Mouse (Mus musculus) midbrain, embryonic 11.5 days (tissue): ENCODE results near the gene Slc2a5. TPM values are rescaled to one million over a fixed set of nuclear protein-coding genes. Genes with fewer than 3 reads are reported as not detected.

Experiments used
- ATAC-seq: fragments of 200-750 bp; cut with Nextera tagmentation; 2 replicates; pipeline ENCODE4 v1.8.0; 2017; ENCODE audit warnings: moderate TSS enrichment, moderate library complexity; ENCODE audit not compliant: low FRiP score
- DNase-seq: peaks from one replicate; pipeline ENCODE4 v3.0.0; 2015; ENCODE audit warnings: low spot score; ENCODE audit errors: missing footprints
- H3K27ac ChIP-seq: fragments of 300-500 bp; sonication (generic); 2 replicates; pipeline ENCODE4 v1.5.1; 2014; ENCODE audit warnings: low read depth, low read length
- H3K27me3 ChIP-seq: fragments of 300-500 bp; sonication (generic); 2 replicates; pipeline ENCODE4 v1.6.1; 2014; ENCODE audit warnings: mild to moderate bottlenecking, low read length, moderate library complexity, mixed read lengths; ENCODE audit not compliant: control insufficient read depth, insufficient read depth
- H3K36me3 ChIP-seq: fragments of 300-500 bp; sonication (generic); 2 replicates; pipeline ENCODE4 v1.6.1; 2014; ENCODE audit warnings: mild to moderate bottlenecking, low read length, moderate library complexity, mixed read lengths; ENCODE audit not compliant: control insufficient read depth, insufficient read depth
- H3K4me1 ChIP-seq: fragments of 300-500 bp; sonication (generic); 2 replicates; pipeline ENCODE4 v1.6.1; 2014; ENCODE audit warnings: low read length; ENCODE audit not compliant: control insufficient read depth, insufficient read depth
- H3K4me2 ChIP-seq: fragments of 300-500 bp; sonication (generic); 2 replicates; pipeline ENCODE4 v1.6.1; 2014; ENCODE audit warnings: mild to moderate bottlenecking, moderate library complexity
- H3K4me3 ChIP-seq: fragments of 300-500 bp; sonication (generic); 2 replicates; pipeline ENCODE4 v1.5.1; 2014; ENCODE audit warnings: low read depth, low read length
- H3K9ac ChIP-seq: fragments of 300-500 bp; sonication (generic); 2 replicates; pipeline ENCODE4 v1.6.1; 2014; ENCODE audit warnings: low read length
- H3K9me3 ChIP-seq: fragments of 300-500 bp; sonication (generic); 2 replicates; pipeline ENCODE4 v1.6.1; 2016; ENCODE audit warnings: low read length; ENCODE audit not compliant: control insufficient read depth
- WGBS: fragments of 180-500 bp; shearing (Covaris S2); extraction: QIAGEN DNeasy Blood & Tissue Kit; methylation state at CpG from one replicate; pipeline ENCODE4 v1.1.7; 2014; 5-methylcytosine and 5-hydroxymethylcytosine counted together
- polyA plus RNA-seq: library from polyadenylated mRNA; unstranded; fragments of >200 nt; fragmentation: Nextera tagmentation; extraction: Ambion mirVana; gene quantifications from 2 replicates; pipeline ENCODE4 v1.2.1, GENCODE M21; 2014

Slc2a5 gene
- polyA plus RNA-seq, 1 experiment from 2014 or later: 1.6 TPM

DNA sequence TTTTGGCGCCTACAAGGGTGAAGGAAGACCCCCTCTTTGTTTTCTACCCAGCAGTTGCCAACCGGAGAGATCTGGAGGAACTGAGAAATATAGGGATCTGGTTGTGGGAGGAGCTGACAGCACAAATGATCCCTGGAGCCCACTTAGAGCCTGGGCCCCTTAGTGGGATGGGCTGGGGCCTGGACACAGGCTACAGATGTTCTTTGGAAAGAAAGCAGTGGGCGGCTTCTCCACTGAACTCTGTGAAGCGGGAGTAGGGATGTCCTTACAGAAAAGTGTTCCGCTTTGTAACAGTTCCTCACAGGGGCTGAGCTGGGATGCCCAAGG, 24.7 kb upstream of the Slc2a5 start:
- Histone ChIP-seq H3K27me3 (no peaks in the 10 kb centered on the region; the same call in 1 of the 2 replicates), H3K27ac (no peak overlapping the region), H3K4me3 (no peak overlapping the region), H3K9ac (no peak overlapping the region), H3K36me3 (no peaks in the 10 kb centered on the region), H3K4me1 (peaks cover 13% of the 10 kb centered on the region), H3K4me2 (no peak overlapping the region), H3K9me3 (no peaks in the 10 kb centered on the region)
- ATAC-seq (no peak), DNase-seq (peak; percentile 91)
- 10% methylated on average over 5 of the region's 5 CpGs for WGBS

DNA sequence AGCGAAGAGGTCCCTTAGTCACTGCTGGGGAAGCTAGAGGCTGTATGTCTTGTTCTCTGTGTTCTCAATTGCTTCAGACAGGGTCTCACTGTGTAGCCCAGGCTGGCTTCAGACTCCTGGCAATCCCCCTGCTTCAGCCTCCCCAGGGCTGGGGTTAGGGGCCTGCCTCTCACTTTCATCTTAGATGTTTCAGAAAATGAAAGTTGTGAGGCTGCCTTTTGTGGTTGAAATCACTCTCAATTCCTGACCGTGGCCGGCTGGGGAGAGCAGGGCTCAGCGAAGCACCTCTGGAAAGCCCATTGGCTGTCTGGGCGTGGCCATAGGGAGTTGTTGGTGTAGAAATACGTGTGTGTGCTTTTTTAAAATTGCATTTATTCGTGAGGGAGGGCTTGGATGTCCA, 22.8 kb upstream of the Slc2a5 start:
- H3K27me3 ChIP-seq: no peaks in the 10 kb centered on the region
- H3K36me3 ChIP-seq: no peaks in the 10 kb centered on the region
- no peak overlapping the region for H3K27ac ChIP-seq
- ATAC-seq (no peak), DNase-seq (no peak)
- no peak overlapping the region for H3K4me3 ChIP-seq
- H3K9ac ChIP-seq: no peak overlapping the region
- H3K4me1 ChIP-seq: peaks cover 13% of the 10 kb centered on the region
- no peak overlapping the region for H3K4me2 ChIP-seq
- 71% methylated on average over 7 of the region's 7 CpGs for WGBS
- H3K9me3 ChIP-seq: no peaks in the 10 kb centered on the region

DNA sequence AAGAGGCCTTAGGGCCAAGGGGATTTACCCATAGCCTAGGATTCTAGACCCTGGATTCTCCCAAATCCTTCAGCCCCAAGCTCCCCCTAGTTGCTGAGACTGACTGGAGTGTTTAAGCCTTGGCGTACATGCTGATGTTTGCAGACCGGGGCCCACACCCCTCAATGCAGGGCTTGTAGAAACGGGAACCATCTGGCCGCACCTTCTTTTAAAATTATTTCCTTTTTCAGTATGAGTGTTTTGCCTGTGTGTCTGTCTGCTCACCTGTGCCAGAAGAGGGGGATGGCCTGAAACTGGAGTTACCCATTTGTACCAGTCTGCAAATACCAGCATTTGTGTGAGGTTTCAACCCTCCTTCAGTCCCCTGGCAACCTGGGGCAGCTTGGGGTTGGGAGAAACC, 21.2 kb upstream of the Slc2a5 start:
- Histone ChIP-seq H3K4me1 (peaks cover 13% of the 10 kb centered on the region), H3K9ac (no peak overlapping the region), H3K4me2 (no peak overlapping the region), H3K27ac (no peak overlapping the region), H3K27me3 (no peaks in the 10 kb centered on the region), H3K9me3 (no peaks in the 10 kb centered on the region), H3K4me3 (no peak overlapping the region), H3K36me3 (no peaks in the 10 kb centered on the region)
- DNase-seq (no peak), ATAC-seq (no peak)
- 87% methylated on average over 4 of the region's 4 CpGs for WGBS

DNA sequence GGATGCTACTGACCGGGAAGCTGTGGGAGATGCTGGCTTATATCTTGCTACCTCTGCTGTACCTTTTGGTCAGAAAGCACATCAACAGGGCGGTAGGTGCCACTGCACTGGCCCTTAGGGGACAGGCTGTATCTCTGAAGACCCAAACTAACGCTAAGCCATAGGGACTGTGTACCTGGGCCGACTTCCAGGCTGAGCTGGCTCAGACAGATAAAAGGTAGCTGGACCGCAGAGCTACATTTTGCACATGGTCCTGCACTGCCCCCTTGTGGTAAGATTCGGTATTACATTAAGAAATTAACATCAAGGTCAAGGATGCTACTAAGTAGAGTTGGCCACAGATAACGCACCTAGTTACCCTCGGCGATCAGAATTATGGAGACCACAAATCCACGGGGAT, 20.2 kb upstream of the Slc2a5 start:
- no peaks in the 10 kb centered on the region for H3K9me3 ChIP-seq
- no peak overlapping the region for H3K9ac ChIP-seq
- DNase-seq (peak; percentile 98), ATAC-seq (no peak)
- no peak overlapping the region for H3K4me2 ChIP-seq
- no peak overlapping the region for H3K27ac ChIP-seq
- H3K4me3 ChIP-seq: no peak overlapping the region
- peaks cover 10% of the 10 kb centered on the region for H3K4me1 ChIP-seq
- H3K27me3 ChIP-seq: no peaks in the 10 kb centered on the region
- 20% methylated on average over 10 of the region's 10 CpGs for WGBS
- no peaks in the 10 kb centered on the region for H3K36me3 ChIP-seq

DNA sequence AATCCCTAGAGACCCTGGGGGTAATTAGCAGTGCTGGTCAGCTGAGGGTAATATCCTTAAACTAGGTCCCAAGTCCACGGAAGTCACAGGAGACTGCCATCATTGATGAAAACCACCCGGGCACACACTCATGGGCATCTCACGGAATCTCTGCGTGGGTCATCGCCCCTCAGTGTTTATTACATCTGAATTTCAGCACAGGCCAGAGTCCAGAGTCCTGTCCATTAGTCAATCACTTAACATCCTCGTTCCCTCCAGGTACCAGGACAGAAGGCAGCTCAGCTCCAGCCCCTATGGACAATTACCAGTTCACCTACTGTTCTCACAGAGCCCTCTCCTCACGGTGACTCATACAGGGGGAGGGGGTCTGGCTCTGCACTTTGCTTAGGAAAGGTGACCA, 16.3 kb upstream of the Slc2a5 start:
- H3K4me3 ChIP-seq: no peak overlapping the region
- H3K27me3 ChIP-seq: no peaks in the 10 kb centered on the region
- ATAC-seq: no peak
- H3K36me3 ChIP-seq: no peaks in the 10 kb centered on the region
- DNase-seq: no peak
- H3K9me3 ChIP-seq: no peaks in the 10 kb centered on the region
- H3K4me2 ChIP-seq: no peak overlapping the region
- H3K4me1 ChIP-seq: no peaks in the 10 kb centered on the region
- no peak overlapping the region for H3K27ac ChIP-seq
- WGBS: 89% methylated on average over 7 of the region's 7 CpGs
- no peak overlapping the region for H3K9ac ChIP-seq

DNA sequence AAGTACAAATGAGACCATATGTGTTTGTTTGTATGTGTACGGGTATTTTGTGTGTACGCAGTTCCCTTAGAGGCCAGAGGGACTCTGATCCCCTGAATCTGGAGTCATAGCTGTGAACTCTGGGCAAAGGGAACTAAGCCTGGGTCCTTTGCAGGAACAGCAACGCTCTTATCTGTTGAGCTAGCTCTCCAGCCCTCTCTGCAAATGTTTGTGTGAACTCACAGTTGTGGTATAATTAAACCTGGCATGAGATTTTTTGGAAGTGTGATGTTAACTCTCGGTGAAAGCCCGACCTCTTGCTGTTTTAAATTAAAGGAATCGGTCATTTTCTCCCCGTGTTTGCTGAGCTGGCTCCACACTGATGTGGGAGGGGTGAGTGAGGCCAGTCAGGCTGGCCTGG, 13.4 kb upstream of the Slc2a5 start:
- 69% methylated on average over 7 of the region's 7 CpGs for WGBS
- Histone ChIP-seq H3K27me3 (no peaks in the 10 kb centered on the region), H3K9me3 (no peaks in the 10 kb centered on the region), H3K36me3 (no peaks in the 10 kb centered on the region), H3K4me2 (no peak overlapping the region), H3K9ac (no peak overlapping the region), H3K27ac (no peak overlapping the region), H3K4me3 (no peak overlapping the region), H3K4me1 (no peaks in the 10 kb centered on the region)
- ATAC-seq (no peak), DNase-seq (no peak)

DNA sequence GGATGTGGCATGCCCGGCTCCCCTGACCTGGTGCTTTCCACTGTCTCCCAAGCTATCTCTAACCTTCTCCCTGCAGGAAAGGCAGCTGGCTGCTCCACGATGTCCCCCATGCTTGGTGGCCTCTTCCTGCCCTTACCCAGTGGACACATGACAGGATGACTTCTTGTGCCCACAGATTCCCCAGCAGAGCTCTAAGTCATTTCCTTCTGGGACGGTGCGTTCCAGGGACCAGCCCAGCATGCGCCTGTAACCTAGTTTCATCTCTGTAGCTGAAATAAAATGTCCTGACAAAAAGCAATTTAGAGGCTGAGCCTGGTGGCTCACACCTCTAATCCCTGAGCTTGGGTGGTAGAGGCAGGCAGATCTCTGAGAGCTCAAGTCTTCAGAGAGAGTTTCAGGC, 12.4 kb upstream of the Slc2a5 start:
- Histone ChIP-seq H3K4me3 (no peak overlapping the region), H3K27ac (no peak overlapping the region), H3K4me1 (no peaks in the 10 kb centered on the region), H3K4me2 (no peak overlapping the region), H3K27me3 (no peaks in the 10 kb centered on the region), H3K9me3 (no peaks in the 10 kb centered on the region), H3K9ac (no peak overlapping the region), H3K36me3 (no peaks in the 10 kb centered on the region)
- ATAC-seq: no peak
- no peak for DNase-seq
- WGBS: 83% methylated on average over 5 of the region's 5 CpGs

DNA sequence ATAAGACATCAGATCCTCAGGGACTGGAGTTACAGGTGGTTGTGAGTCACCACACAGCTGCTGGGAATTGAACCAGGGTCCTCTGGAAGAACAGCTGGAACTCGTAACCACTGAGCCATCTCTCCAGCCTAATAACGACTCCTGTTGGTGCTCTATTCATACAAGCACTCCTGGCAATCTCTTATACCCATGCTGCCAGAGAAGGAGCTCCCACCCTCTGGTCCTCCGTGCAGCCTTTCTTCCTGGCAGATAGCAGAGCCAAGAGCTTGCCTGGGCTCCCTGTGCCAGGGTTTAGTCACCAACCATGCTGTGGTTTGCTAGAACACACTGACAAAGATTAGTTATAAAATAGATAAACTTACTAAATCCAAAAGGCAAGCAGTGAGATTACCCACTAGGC, 9.4 kb upstream of the Slc2a5 start:
- WGBS: 82% methylated on average over 3 of the region's 3 CpGs
- Histone ChIP-seq H3K27me3 (no peaks in the 10 kb centered on the region), H3K4me1 (no peaks in the 10 kb centered on the region), H3K9me3 (no peaks in the 10 kb centered on the region), H3K9ac (no peak overlapping the region), H3K4me2 (no peak overlapping the region), H3K36me3 (no peaks in the 10 kb centered on the region), H3K4me3 (no peak overlapping the region), H3K27ac (no peak overlapping the region)
- DNase-seq: no peak
- ATAC-seq: no peak

DNA sequence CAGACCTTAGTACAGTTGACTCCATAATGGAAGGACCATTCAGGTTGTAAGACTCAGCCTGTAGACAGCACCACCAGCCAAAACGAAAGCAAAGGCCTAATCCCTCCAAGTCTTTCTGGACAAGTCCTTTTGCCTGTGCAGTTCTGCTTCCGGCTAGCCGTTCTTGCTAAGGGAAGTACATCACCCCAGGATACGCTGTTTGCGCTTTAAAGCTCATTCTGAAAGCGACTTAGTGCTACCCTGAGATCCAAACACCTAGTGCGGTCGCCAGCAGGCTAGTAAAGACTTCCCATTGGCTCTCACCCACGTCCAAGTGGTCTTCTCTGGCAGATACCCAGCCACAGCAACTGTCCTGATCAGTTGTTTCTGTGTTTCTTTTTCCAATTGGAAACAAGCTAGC, 8.7 kb upstream of the Slc2a5 start:
- H3K27me3 ChIP-seq: no peaks in the 10 kb centered on the region
- H3K27ac ChIP-seq: no peak overlapping the region
- 66% methylated on average over 9 of the region's 9 CpGs for WGBS
- no peaks in the 10 kb centered on the region for H3K4me1 ChIP-seq
- no peak overlapping the region for H3K4me2 ChIP-seq
- DNase-seq (no peak), ATAC-seq (no peak)
- no peak overlapping the region for H3K4me3 ChIP-seq
- H3K9ac ChIP-seq: no peak overlapping the region
- H3K9me3 ChIP-seq: no peaks in the 10 kb centered on the region
- H3K36me3 ChIP-seq: no peaks in the 10 kb centered on the region

DNA sequence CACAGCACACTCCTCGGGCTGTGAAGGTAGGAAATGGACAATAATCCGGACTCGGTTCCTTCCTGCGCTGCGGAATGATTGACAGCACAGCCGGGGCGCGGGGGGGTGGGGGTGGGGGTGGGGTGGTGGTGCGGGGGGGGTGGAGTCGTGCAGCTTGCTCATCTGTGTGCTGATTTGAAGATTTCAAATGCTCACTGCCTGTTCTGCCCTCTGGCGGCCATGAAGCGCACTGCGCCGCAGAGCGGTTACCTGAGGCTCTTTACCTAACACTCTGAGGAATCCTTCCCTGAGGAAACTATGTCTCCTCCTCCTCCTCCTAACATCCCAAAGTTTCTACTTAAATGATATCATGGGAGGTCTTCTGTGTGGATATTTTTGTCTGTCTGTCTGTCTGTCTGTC, 6.2 kb upstream of the Slc2a5 start:
- no peak overlapping the region for H3K4me3 ChIP-seq
- DNase-seq: no peak
- no peaks in the 10 kb centered on the region for H3K36me3 ChIP-seq
- H3K4me2 ChIP-seq: peak overlapping the region; percentile 20
- no peak overlapping the region for H3K9ac ChIP-seq
- no peaks in the 10 kb centered on the region for H3K4me1 ChIP-seq
- H3K27me3 ChIP-seq: no peaks in the 10 kb centered on the region
- H3K9me3 ChIP-seq: no peaks in the 10 kb centered on the region
- WGBS: 5% methylated on average over 15 of the region's 15 CpGs
- no peak overlapping the region for H3K27ac ChIP-seq
- peak; percentile 30; the same call in 1 of the 2 replicates for ATAC-seq
